Mouse (Mus musculus) bone marrow macrophage, adult 2 months (primary cell): ENCODE measurements around the gene Paqr4.

Experiments
- CTCF ChIP-seq: IDR thresholded peaks from 2 replicates; pipeline ENCODE4 v1.5.1; 2012; ENCODE audit warnings: low read depth, mild to moderate bottlenecking, low read length, moderate library complexity
- POLR2A ChIP-seq: IDR thresholded peaks from 2 replicates; pipeline ENCODE4 v1.6.1; 2012; ENCODE audit warnings: mild to moderate bottlenecking, low read depth, low read length, borderline replicate concordance

DNA sequence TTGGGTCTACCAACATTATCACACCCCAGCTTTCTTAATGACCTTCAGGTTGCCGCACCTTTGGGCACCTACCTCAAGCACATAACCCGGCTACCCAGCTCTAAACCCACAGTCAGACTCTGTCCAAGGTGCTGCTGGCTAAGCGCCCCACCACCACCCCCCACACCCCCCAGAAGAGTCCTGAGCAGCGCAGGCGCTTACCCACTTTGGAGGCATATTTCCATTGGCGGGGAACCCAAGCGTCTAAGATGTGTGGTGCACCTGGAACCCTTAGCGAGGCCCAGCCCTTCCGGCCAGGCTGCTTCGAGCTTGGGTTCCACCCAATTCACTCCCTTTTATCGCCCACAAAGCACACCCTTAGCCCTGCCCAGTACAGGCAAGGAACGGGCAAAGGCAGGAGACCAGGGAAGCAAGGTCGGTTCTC, at the start of gene Paqr4:
- TF ChIP-seq POLR2A (no peak), CTCF (no peak)
